Mouse (Mus musculus): ENCODE results near the gene Lyplal1.

GRCm38 (mm10) chr1:186053280-186054043 is 63.6 kb downstream of the Lyplal1 start:
- no peak for TF ChIP-seq CTCF (IDR thresholded peaks at IDR 0.05; ENCODE audit: extremely low read depth, insufficient read depth, insufficient read length, insufficient replicate concordance)
- no peak for TF ChIP-seq POLR2A (IDR thresholded peaks at IDR 0.05; ENCODE audit: low read depth, low read length)

All from spleen, adult 2 months (tissue).